Mouse (Mus musculus) intestine, postnatal 0 days (tissue): ENCODE results near the gene Ankrd26. TPM values are rescaled to one million over a fixed set of nuclear protein-coding genes. Genes with fewer than 3 reads are reported as not detected.
"Not testable (repeated sequence)": the region's sequence is repeated elsewhere in the genome, so short reads cannot be mapped to it uniquely, and the experiment has no call there.

Source experiments
- ATAC-seq: fragments of 200-750 bp; cut with Nextera tagmentation; 2 replicates; pipeline ENCODE4 v1.8.0; 2017; ENCODE audit warnings: mild to moderate bottlenecking, moderate TSS enrichment, moderate library complexity
- H3K27ac ChIP-seq: fragments of 300-500 bp; sonication (generic); 2 replicates; pipeline ENCODE4 v1.5.1; 2014; ENCODE audit warnings: mild to moderate bottlenecking, low read depth, low read length, moderate library complexity
- H3K27me3 ChIP-seq: fragments of 300-500 bp; sonication (generic); replicated peaks from 2 replicates; pipeline ENCODE4 v1.6.1; 2014; ENCODE audit warnings: low read length, mixed read lengths; ENCODE audit not compliant: control insufficient read depth, insufficient read depth
- H3K36me3 ChIP-seq: fragments of 300-500 bp; sonication (generic); 2 replicates; pipeline ENCODE4 v1.6.1; 2014; ENCODE audit warnings: mild to moderate bottlenecking, moderate library complexity; ENCODE audit not compliant: control insufficient read depth, insufficient read depth
- H3K4me1 ChIP-seq: fragments of 300-500 bp; sonication (generic); replicated peaks from 2 replicates; pipeline ENCODE4 v1.6.1; 2014; ENCODE audit warnings: antibody characterized with exemption, low read length, mixed read lengths; ENCODE audit not compliant: control insufficient read depth, insufficient read depth
- H3K4me2 ChIP-seq: fragments of 300-500 bp; sonication (generic); replicated peaks from 2 replicates; pipeline ENCODE4 v1.6.1; 2014; ENCODE audit warnings: low read depth, mild to moderate bottlenecking, moderate library complexity
- H3K4me3 ChIP-seq: fragments of 300-500 bp; sonication (generic); 2 replicates; pipeline ENCODE4 v1.5.1; 2014; ENCODE audit warnings: low read depth, low read length
- H3K9ac ChIP-seq: fragments of 300-500 bp; sonication (generic); 2 replicates; pipeline ENCODE4 v1.6.1; 2014; ENCODE audit warnings: mild to moderate bottlenecking, low read depth, low read length
- H3K9me3 ChIP-seq: fragments of 300-500 bp; sonication (generic); 2 replicates; pipeline ENCODE4 v1.6.1; 2016; ENCODE audit warnings: mixed run types; ENCODE audit not compliant: control insufficient read depth
- CTCF ChIP-seq: sonication (generic); IDR thresholded peaks from 2 replicates; pipeline ENCODE4 v1.5.1; 2016; ENCODE audit warnings: low read depth, mild to moderate bottlenecking, control low read depth, antibody characterized with exemption, moderate library complexity
- WGBS: fragments of 180-500 bp; shearing (Covaris S2); extraction: QIAGEN DNeasy Blood & Tissue Kit; methylation state at CpG from one replicate; pipeline ENCODE4 v1.1.7; 2014; 5-methylcytosine and 5-hydroxymethylcytosine counted together
- polyA plus RNA-seq: library from polyadenylated mRNA; unstranded; fragments of >200 nt; fragmentation: Nextera tagmentation; extraction: Ambion mirVana; gene quantifications from 2 replicates; pipeline ENCODE4 v1.2.1, GENCODE M21; 2015

Gene Ankrd26
- polyA plus RNA-seq, 1 experiment from 2014 or later: 2.7 TPM

- ATAC-seq: peak; percentile 28
- H3K9ac ChIP-seq: no peak overlapping the region
- WGBS: 38% methylated on average over 10 of the region's 10 CpGs
Measured at GRCm38 (mm10) chr6:118594070-118594469, 32.0 kb upstream of the Ankrd26 start.

GRCm38 (mm10) chr6:118593377-118594061 is 31.5 kb upstream of the Ankrd26 start:
- WGBS: 6% methylated on average over 34 of the region's 34 CpGs

More at GRCm38 (mm10) chr6:118594070-118594469, 32.0 kb upstream of the Ankrd26 start:
- H3K4me1 ChIP-seq: no peaks in the 10 kb centered on the region
- H3K4me2 ChIP-seq: peak overlapping the region; percentile 88
- no peaks in the 10 kb centered on the region for H3K9me3 ChIP-seq
- no peak overlapping the region for H3K27ac ChIP-seq
- peak overlapping the region; percentile 46 for H3K4me3 ChIP-seq
- 0 out of 2 replicates have a peak, but pooled peaks cover 3% of the 10 kb centered on the region for H3K27me3 ChIP-seq
- TF ChIP-seq CTCF: no peak
- no peaks in the 10 kb centered on the region for H3K36me3 ChIP-seq

GRCm38 (mm10) chr6:118592662-118593376 is 30.8 kb upstream of the Ankrd26 start:
- Histone ChIP-seq H3K27me3 (0 out of 2 replicates have a peak, but pooled peaks cover 3% of the 10 kb centered on the region), H3K27ac (no peak overlapping the region), H3K9me3 (no peaks in the 10 kb centered on the region), H3K9ac (no peak overlapping the region), H3K4me2 (peak overlapping the region; percentile 88), H3K4me1 (no peaks in the 10 kb centered on the region), H3K36me3 (no peaks in the 10 kb centered on the region), H3K4me3 (peak overlapping the region; percentile 46)
- TF ChIP-seq CTCF: no peak
- WGBS: 28% methylated on average over 21 of the region's 21 CpGs
- no peak for ATAC-seq

More at GRCm38 (mm10) chr6:118593377-118594061, 31.5 kb upstream of the Ankrd26 start:
- Histone ChIP-seq H3K4me1 (no peaks in the 10 kb centered on the region), H3K9ac (no peak overlapping the region), H3K36me3 (no peaks in the 10 kb centered on the region), H3K4me2 (peak overlapping the region; percentile 88), H3K27me3 (0 out of 2 replicates have a peak, but pooled peaks cover 3% of the 10 kb centered on the region), H3K9me3 (no peaks in the 10 kb centered on the region), H3K27ac (no peak overlapping the region), H3K4me3 (peak overlapping the region; percentile 46)
- peak; percentile 72 for ATAC-seq
- TF ChIP-seq CTCF: peak; percentile 53

- not testable (repeated sequence) for H3K9me3 ChIP-seq, H3K4me3 ChIP-seq, H3K4me1 ChIP-seq, H3K27me3 ChIP-seq, H3K36me3 ChIP-seq, H3K27ac ChIP-seq, ATAC-seq, H3K4me2 ChIP-seq, H3K9ac ChIP-seq
- WGBS: 73% methylated on average over 4 of the region's 4 CpGs
Measured at GRCm38 (mm10) chr6:118578741-118579140, 16.7 kb upstream of the Ankrd26 start.

- Histone ChIP-seq H3K4me2 (no peak overlapping the region), H3K27me3 (no peaks in the 10 kb centered on the region), H3K9me3 (no peaks in the 10 kb centered on the region), H3K4me3 (no peak overlapping the region), H3K9ac (no peak overlapping the region), H3K4me1 (no peaks in the 10 kb centered on the region), H3K36me3 (no peaks in the 10 kb centered on the region), H3K27ac (no peak overlapping the region)
- no peak for ATAC-seq
- whole genome bisulfite sequencing: 82% methylated on average over 6 of the region's 6 CpGs
- TF ChIP-seq CTCF: no peak
Measured at GRCm38 (mm10) chr6:118574351-118574750, 12.3 kb upstream of the Ankrd26 start.

- Histone ChIP-seq H3K36me3 (no peaks in the 10 kb centered on the region), H3K9me3 (no peaks in the 10 kb centered on the region), H3K4me1 (no peaks in the 10 kb centered on the region), H3K27ac (no peak overlapping the region), H3K4me2 (no peak overlapping the region), H3K4me3 (no peak overlapping the region), H3K9ac (no peak overlapping the region), H3K27me3 (no peaks in the 10 kb centered on the region)
- TF ChIP-seq CTCF: no peak
- 94% methylated on average over 3 of the region's 3 CpGs for WGBS
- ATAC-seq: no peak
Measured at GRCm38 (mm10) chr6:118567816-118568215, 5.8 kb upstream of the Ankrd26 start.
